Mouse (Mus musculus): ENCODE data around the gene Olfr402.
A peak's percentile ranks its signal among the peaks of the same experiment; 100 is the strongest.

DNA sequence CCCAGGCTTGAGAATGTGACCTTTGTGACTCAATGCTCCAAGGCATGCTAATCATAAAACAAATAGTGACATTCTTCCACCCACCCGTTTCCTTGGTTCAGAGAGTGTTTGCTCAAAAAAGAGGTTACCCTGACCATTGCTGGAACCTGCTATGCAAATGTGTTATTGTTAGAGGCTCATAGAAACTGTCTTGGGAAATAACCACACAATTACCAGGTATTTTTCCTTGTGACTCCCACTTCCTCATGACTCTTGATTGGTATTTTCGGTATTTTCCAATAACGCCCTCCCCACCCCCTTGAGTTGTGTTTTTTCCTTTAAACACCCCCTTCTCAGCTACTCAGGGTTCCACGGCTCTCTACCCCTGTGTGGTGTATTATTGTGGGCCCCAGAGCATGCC is 30.4 kb downstream of the Olfr402 start:
- TF ChIP-seq ZKSCAN1 (IDR thresholded peaks at IDR 0.05; ENCODE audit: borderline replicate concordance, low read depth, low read length), result no peak
- TF ChIP-seq USF2 (conservative IDR thresholded peaks at IDR 0.05; ENCODE audit: low read depth, low read length), result no peak
- TF ChIP-seq SIN3A (IDR thresholded peaks at IDR 0.05; ENCODE audit: low read length), result no peak
- no peak for TF ChIP-seq CHD1 (IDR thresholded peaks at IDR 0.05; ENCODE audit: low read depth, low read length)
- no peak for TF ChIP-seq CTCF (conservative IDR thresholded peaks at IDR 0.05 in 1 of 2, IDR thresholded peaks at IDR 0.05 in 1 of 2; ENCODE audit: low read depth in 2 of 2, low read length in 2 of 2)
- TF ChIP-seq KAT2A (IDR thresholded peaks at IDR 0.05; ENCODE audit: insufficient replicate concordance, low read length), result no peak
- peak; percentile 57; the same call in 1 of the 2 replicates for TF ChIP-seq EP300 (IDR thresholded peaks at IDR 0.05; ENCODE audit: low read length)
- no peak for TF ChIP-seq MAFK (IDR thresholded peaks at IDR 0.05; ENCODE audit: insufficient replicate concordance, low read length)
- TF ChIP-seq POLR2A (IDR thresholded peaks at IDR 0.05; ENCODE audit: low read depth, low read length), result no peak
- no peak for TF ChIP-seq JUND (conservative IDR thresholded peaks at IDR 0.05; ENCODE audit: low read depth, low read length)
- no peak for TF ChIP-seq USF1 (IDR thresholded peaks at IDR 0.05; ENCODE audit: low read depth, low read length)
- no peak for TF ChIP-seq MAZ (IDR thresholded peaks at IDR 0.05; ENCODE audit: low read depth, low read length)
- TF ChIP-seq MXI1 (IDR thresholded peaks at IDR 0.05; ENCODE audit: low read depth, low read length), result no peak

All from CH12.LX (cell line).